Mouse (Mus musculus) CD4-positive, CD25-positive, alpha-beta regulatory T cell, adult 2 months (primary cell): ENCODE measurements at regions not wholly inside any gene's neighbourhood (a gene's known extent, or its start where the extent isn't known, plus 50 kb on each side); places are given as distances from the start of the nearest gene placed in this dataset.

ENCODE experiments used
- DNase-seq: peaks from one replicate; pipeline ENCODE4 v3.0.0-alpha.2; 2012; ENCODE audit warnings: low read depth, low spot score

- DNase-seq = no peak
Observed at GRCm38 (mm10) chr1:73123012-73123411, 107.3 kb upstream of the Tnp1 start.

DNA sequence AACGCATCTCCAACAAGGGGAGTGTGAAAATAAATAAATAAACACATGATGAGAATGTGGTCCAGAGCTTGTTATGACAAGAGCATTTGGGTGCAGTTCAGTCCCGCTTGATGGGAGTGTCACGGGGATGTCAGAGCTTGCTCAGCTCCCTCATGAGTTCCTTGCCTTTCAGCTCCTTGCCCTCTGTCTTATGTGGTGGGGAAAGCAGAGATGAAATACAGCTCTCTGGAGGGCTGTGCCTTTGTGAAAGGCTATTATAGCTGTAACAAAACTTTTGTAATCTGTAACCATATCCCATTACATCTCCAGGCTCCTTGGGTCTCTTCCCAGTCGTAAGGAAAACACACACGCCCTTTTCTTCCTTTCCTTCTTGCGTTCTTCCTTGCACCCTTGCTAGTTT, 103.0 kb upstream of the Tnp1 start:
- no peak for DNase-seq

DNA sequence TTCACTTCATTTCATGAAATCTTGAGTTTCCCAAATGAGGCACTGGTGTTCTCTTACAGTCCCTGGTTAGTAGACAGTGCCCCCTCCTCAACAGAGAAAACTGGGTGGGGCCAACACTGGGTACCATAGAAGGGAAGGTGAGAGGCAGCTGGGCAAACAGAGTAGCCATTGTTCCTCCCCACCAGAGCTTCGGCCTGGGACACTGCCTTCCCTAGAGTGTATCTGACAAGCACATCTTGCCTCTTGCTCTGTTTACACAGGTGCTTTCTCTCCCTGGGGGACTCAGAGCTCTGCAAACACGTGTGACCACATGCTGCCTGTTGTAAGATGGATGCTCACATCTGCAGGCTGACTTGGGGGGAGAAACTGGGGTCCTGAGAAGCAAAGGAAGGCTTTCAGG, 100.8 kb upstream of the Tnp1 start:
- no peak for DNase-seq

DNA sequence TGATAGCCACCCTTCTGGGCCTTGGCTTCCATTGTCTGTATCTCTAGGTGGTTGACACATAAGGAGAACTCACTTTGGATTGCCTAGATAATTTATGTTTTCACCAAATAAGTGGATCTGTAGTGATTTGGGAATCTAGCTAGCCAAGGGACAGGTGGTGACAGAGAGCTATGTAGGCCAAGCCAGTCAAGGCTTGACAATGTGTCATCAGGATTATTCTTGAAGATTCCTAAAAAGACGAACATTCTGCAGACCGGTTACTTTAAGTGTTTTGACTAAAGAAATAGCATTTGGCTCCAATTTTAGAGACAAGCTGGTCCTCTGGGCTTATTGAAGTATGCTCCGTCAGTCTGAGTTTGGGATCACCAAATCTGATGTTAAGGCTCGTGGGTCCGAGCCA, 100.1 kb upstream of the Tnp1 start:
- DNase-seq = no peak

DNA sequence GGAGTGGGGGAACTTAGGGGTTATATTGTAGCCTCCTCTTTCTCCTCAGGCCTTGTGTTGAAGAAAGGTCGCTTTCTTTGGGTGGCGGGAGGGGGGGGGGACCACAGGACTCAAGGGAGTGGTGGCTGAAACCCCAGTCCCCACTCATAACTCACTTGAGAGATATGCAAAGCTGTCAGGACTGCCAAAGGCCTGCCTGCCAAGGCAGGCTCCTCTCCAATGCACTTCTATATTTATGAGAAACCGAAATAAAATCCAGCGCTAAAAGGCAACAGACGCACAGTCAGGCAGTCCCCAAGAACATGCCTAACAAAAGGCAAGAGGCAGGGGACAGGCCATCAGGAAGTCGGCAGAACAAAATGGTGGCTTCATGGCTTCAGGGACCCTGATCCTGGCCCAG, 97.4 kb upstream of the Tnp1 start:
- no peak for DNase-seq

GRCm38 (mm10) chr1:73112711-73113110, 97.0 kb upstream of the Tnp1 start:
- DNase-seq = no peak

- no peak for DNase-seq
Observed at GRCm38 (mm10) chr1:73111911-73112310, 96.2 kb upstream of the Tnp1 start.

GRCm38 (mm10) chr1:73105856-73106463, 90.3 kb upstream of the Tnp1 start:
- no peak for DNase-seq

- no peak for DNase-seq
Observed at GRCm38 (mm10) chr1:73097645-73098440, 82.1 kb upstream of the Tnp1 start.

DNA sequence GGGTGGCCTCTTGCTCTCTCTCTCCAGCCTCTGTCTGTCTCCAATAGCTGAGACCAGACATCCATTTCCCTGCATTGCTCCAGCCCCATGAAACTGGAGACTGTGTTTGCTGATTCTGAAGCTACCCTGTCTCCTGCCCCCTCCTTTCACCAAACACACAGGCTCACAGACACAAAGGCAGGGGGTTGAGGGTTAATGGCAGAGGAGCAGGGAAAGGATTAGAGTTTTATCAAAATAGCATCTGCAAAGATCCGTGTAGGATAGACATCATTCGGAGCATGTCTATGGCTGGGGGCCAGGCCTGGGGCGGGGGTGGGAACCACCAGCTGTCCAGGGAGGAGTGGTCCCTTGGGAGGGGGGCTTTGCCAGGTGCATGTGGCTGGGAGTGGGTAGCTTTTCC, 73.9 kb upstream of the Tnp1 start:
- no peak for DNase-seq

DNA sequence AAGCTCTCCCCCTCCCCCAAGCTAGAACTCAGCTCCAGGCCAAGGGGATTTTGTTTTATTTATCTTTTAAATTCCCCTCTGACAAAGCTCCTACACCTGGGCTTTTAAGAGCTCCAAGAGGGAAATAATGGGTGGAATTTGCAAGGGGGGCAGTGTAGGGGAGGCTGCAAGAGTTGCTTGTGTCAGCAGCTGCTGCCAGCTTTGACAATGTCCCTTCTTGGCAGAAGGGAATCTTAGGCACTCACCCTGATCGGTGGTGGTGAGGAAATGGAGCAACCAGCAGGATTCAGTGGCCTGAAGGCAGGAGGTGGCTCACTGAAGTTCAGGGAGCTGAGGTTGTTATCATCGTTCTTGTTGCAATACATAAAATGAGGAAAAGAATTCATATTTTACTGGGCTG, 72.8 kb upstream of the Tnp1 start:
- no peak for DNase-seq

GRCm38 (mm10) chr1:73084946-73085345, 69.2 kb upstream of the Tnp1 start:
- no peak for DNase-seq

DNA sequence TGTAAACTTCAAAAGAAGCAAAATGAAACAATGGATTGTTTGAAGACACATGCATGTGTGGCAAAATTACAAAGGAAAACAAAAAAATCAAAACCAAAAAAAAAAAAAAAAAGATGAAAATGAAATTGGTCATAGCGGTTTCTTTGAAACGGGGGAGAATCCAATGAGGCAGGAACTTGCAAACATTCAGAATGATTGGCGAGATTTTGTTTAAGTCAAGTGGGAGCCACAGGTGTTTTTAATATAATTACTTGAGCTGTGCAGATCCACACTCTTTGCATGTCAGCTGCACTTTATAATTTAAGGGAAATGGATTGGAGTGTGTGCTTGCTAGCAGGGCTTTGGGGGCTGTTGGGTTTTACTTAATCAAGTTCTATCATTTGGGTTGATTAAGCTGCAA, 67.7 kb upstream of the Tnp1 start:
- DNase-seq = no peak

DNA sequence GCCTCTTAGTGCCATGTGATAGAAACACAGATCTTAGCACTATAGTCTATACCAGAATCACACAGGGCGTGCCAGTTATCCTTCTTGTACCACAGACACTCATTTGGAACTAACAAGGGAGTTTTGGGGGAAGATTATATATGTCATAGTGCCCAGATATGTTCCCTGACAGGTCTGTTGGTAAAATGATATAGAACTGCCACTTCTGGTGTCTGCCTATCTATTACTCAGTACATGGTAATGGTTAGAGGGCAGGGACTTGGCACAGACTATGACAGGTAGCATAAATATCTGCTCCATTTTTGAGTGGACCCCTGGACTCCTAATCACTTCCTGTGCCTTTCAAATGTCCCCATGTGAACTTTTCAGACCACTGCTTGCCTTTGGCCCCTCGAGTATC, 63.8 kb upstream of the Tnp1 start:
- DNase-seq = no peak

DNA sequence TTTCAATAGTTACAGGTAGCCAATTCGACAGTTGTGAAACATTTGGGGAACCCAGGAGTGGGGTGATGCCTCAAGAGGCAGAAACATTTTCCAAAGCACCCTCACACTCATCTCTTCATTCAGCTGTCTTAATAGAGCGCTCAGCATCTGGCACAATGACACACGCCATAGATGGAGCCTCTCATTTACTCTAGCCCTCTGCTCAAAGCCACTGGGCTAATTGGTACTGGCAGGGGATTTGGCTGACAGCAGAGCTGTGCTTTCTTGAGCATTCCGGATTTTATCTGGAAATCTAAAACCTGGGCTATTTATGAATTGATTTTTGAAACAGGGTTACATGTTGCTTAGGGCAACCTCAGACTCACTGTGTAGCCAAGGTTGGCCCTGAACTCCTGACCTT, 61.4 kb upstream of the Tnp1 start:
- DNase-seq = no peak

DNA sequence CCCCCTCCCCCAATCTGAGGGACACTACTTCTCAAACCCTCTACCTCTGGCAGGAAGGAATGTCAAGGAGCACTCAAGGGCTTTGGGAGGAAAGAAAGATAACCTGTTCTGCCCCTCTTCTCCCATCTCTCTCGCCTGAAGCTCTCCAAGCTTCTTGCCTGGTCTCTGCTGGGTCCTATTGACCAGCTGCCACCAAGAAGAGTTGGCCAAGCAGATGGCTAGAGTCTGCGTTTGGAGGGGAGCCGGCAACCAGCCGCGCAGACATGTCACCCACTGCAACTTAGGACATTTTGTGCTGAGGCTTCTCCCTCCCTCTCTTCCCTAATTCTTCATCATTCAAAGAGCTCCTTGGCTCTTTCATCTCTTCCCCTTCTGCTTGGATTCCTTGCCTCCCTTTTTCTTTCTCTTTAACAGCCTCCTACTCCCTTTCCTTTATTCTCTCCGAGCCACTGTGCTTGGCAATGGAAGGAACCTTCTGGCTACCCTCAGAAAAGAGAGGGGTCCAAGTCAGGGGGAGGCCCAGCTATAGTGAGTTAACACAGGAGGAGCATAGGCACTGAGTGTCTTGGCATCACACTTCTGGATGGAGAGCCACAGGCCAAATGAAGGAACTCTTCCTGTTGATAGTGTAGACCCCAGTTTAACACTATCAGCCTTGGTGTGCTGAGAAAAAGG, 60.1 kb upstream of the Tnp1 start:
- DNase-seq = no peak

- no peak for DNase-seq
Observed at GRCm38 (mm10) chr1:73075159-73075558, 59.5 kb upstream of the Tnp1 start.

GRCm38 (mm10) chr1:73074525-73074924, 58.8 kb upstream of the Tnp1 start:
- no peak for DNase-seq

- no peak for DNase-seq
Observed at GRCm38 (mm10) chr1:73072237-73072904, 56.7 kb upstream of the Tnp1 start.

DNA sequence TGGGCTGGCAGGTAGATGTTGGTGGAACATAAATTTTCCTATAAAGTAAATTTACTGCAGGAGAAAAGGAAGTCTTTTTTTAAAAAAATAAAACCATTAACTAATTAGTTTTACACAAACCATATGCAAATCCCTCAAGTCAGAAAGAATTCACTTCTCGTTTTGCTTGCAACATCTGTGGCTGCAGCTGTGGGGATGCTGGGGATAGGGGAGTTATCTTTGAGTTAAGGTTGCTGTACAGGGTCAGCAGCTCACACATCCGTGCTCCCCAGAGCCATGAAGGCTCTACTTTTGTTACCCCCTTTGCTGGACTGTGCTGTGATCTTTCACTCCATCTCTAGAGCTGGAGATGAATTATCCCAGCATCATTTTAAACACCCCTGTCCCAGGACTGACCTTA, 54.4 kb upstream of the Tnp1 start:
- no peak for DNase-seq
